Mouse (Mus musculus): ENCODE measurements around the gene Tmem97.

GRCm38 (mm10) chr11:78544449-78545111 is 6.0 kb downstream of the Tmem97 start:
- TF ChIP-seq CTCF (IDR thresholded peaks at IDR 0.05; ENCODE audit: low read depth, low read length) (no peak), POLR2A (IDR thresholded peaks at IDR 0.05; ENCODE audit: extremely low read depth, insufficient read depth, low read length) (no peak)

Measured in liver, adult 2 months (tissue).